In genomic region chr7:126252230-126252629, GRCm38 (mm10) we compare ENCODE assay signal across 14 mouse cellular contexts.
"Had no signal": no experiment of that assay in that cellular context is flagged by ENCODE, and none has a peak within 500 bp of the region (broad histone marks: within the 10 kb centered on the region; RNA-seq: fewer than 3 reads in every experiment).

No protein-coding gene starts in this region.

- DNase-seq: lung, embryonic 14.5 days; lung, postnatal 10 days; lung, postnatal 4 days; midbrain, embryonic 14.5 days; right cerebral cortex, postnatal 14 days; thymus, adult 2 months; thymus, postnatal 25 days; thymus, postnatal 4 days had no signal

- H3K36me3 ChIP-seq: midbrain, embryonic 10.5 days; midbrain, embryonic 12.5 days; neural tube, embryonic 12.5 days; stomach, embryonic 15.5 days had no signal

- H3K4me3 ChIP-seq: midbrain, embryonic 10.5 days; midbrain, embryonic 12.5 days; neural tube, embryonic 12.5 days; stomach, embryonic 15.5 days had no signal

- H3K27me3 ChIP-seq: neural tube, embryonic 12.5 days; stomach, embryonic 15.5 days had no signal

- ATAC-seq: midbrain, embryonic 16.5 days had no signal

- H3K4me2 ChIP-seq: lung, embryonic 14.5 days; midbrain, embryonic 12.5 days; neural tube, embryonic 12.5 days; stomach, embryonic 15.5 days had no signal

- H3K9me3 ChIP-seq: midbrain, embryonic 10.5 days; midbrain, embryonic 12.5 days; neural tube, embryonic 12.5 days; stomach, embryonic 15.5 days had no signal

- H3K27ac ChIP-seq: midbrain, embryonic 10.5 days; midbrain, embryonic 12.5 days; neural tube, embryonic 12.5 days; stomach, embryonic 15.5 days; stomach, postnatal 0 days had no signal

- H3K9ac ChIP-seq: lung, embryonic 14.5 days; midbrain, embryonic 12.5 days; neural tube, embryonic 12.5 days; stomach, embryonic 15.5 days had no signal
